Mouse (Mus musculus) heart, postnatal 0 days (tissue): ENCODE results near the gene Cdh26. TPM values are rescaled to one million over a fixed set of nuclear protein-coding genes. Genes with fewer than 3 reads are reported as not detected.
A peak's percentile ranks its signal among the peaks of the same experiment; 100 is the strongest.

Source experiments
- ATAC-seq: fragments of 200-750 bp; cut with Nextera tagmentation; 2 replicates; pipeline ENCODE4 v1.8.0; 2017; ENCODE audit warnings: low read depth, moderate number of reproducible peaks, moderate library complexity; ENCODE audit not compliant: insufficient read depth
- DNase-seq: peaks from one replicate; pipeline ENCODE4 v3.0.0-alpha.2; 2016; ENCODE audit warnings: low spot score
- H3K27ac ChIP-seq: fragments of 300-500 bp; sonication (generic); 2 replicates; pipeline ENCODE4 v1.5.1; 2014; ENCODE audit warnings: low read depth, mild to moderate bottlenecking
- H3K27me3 ChIP-seq: fragments of 300-500 bp; sonication (generic); 2 replicates; pipeline ENCODE4 v1.6.1; 2014; ENCODE audit warnings: low read length, mixed read lengths; ENCODE audit not compliant: control insufficient read depth, insufficient read depth
- H3K36me3 ChIP-seq: fragments of 300-500 bp; sonication (generic); replicated peaks from 2 replicates; pipeline ENCODE4 v1.6.1; 2014; ENCODE audit warnings: low read length, mixed read lengths; ENCODE audit not compliant: control insufficient read depth, insufficient read depth
- H3K4me1 ChIP-seq: fragments of 300-500 bp; sonication (generic); 2 replicates; pipeline ENCODE4 v1.6.1; 2014; ENCODE audit warnings: antibody characterized with exemption; ENCODE audit not compliant: control insufficient read depth, insufficient read depth
- H3K4me2 ChIP-seq: fragments of 300-500 bp; sonication (generic); 2 replicates; pipeline ENCODE4 v1.6.1; 2014; ENCODE audit warnings: low read depth, mild to moderate bottlenecking, low read length, moderate library complexity
- H3K4me3 ChIP-seq: fragments of 300-500 bp; sonication (generic); 2 replicates; pipeline ENCODE4 v1.5.1; 2014; ENCODE audit warnings: low read depth, low read length
- H3K9ac ChIP-seq: fragments of 300-500 bp; sonication (generic); replicated peaks from 2 replicates; pipeline ENCODE4 v1.6.1; 2014; ENCODE audit warnings: low read depth, low read length, mixed read lengths
- H3K9me3 ChIP-seq: fragments of 300-500 bp; sonication (generic); replicated peaks from 2 replicates; pipeline ENCODE4 v1.6.1; 2016; ENCODE audit warnings: low read length; ENCODE audit not compliant: control insufficient read depth
- CTCF ChIP-seq: IDR thresholded peaks from 2 replicates; pipeline ENCODE4 v1.5.1; 2016; ENCODE audit warnings: antibody characterized with exemption, control low read depth, low read depth
- EP300 ChIP-seq: IDR thresholded peaks from 2 replicates; pipeline ENCODE4 v1.6.1; 2016; ENCODE audit warnings: antibody characterized with exemption, low read depth
- WGBS: fragments of 180-500 bp; shearing (Covaris S2); extraction: QIAGEN DNeasy Blood & Tissue Kit; methylation state at CpG from one replicate; pipeline ENCODE4 v1.1.7; 2014; 5-methylcytosine and 5-hydroxymethylcytosine counted together
- polyA plus RNA-seq: library from polyadenylated mRNA; unstranded; fragments of >200 nt; fragmentation: Nextera tagmentation; extraction: Ambion mirVana; gene quantifications from 2 replicates; pipeline ENCODE4 v1.2.1, GENCODE M21; 2015
- total RNA-seq: library from RNA; depleted of rRNA; stranded (reverse); fragments of >200 nt; gene quantifications from 2 replicates; pipeline ENCODE4 v1.2.3, GENCODE M21; 2014; ENCODE audit warnings: low replicate concordance

Gene Cdh26
- total and polyA plus RNA-seq, 2 experiments from 2014 or later = 0.31 TPM

- Histone ChIP-seq H3K4me2 (no peak overlapping the region), H3K27ac (no peak overlapping the region), H3K4me1 (no peaks in the 10 kb centered on the region), H3K27me3 (no peaks in the 10 kb centered on the region), H3K36me3 (no peaks in the 10 kb centered on the region), H3K4me3 (no peak overlapping the region), H3K9ac (no peak overlapping the region), H3K9me3 (no peaks in the 10 kb centered on the region)
- ATAC-seq (no peak), DNase-seq (no peak)
- TF ChIP-seq CTCF (no peak), EP300 (no peak)
- WGBS = 53% methylated on average over 4 of the region's 4 CpGs
These were observed 82.7 kb downstream of the Cdh26 start for GRCm38 (mm10) chr2:178513043-178513442.

GRCm38 (mm10) chr2:178513636-178514071 lies 83.3 kb downstream of the Cdh26 start:
- 64% methylated on average over 16 of the region's 16 CpGs for WGBS
- Histone ChIP-seq H3K4me2 (no peak overlapping the region), H3K27me3 (no peaks in the 10 kb centered on the region), H3K9ac (no peak overlapping the region), H3K4me1 (no peaks in the 10 kb centered on the region), H3K27ac (no peak overlapping the region), H3K36me3 (no peaks in the 10 kb centered on the region), H3K4me3 (no peak overlapping the region), H3K9me3 (no peaks in the 10 kb centered on the region)
- DNase-seq = no peak
- ATAC-seq = no peak
- TF ChIP-seq EP300 (no peak), CTCF (no peak)

- H3K27me3 ChIP-seq = no peaks in the 10 kb centered on the region
- DNase-seq = no peak
- H3K4me2 ChIP-seq = no peak overlapping the region
- H3K27ac ChIP-seq = no peak overlapping the region
- no peaks in the 10 kb centered on the region for H3K36me3 ChIP-seq
- H3K9me3 ChIP-seq = no peaks in the 10 kb centered on the region
- no peak for ATAC-seq
- no peak overlapping the region for H3K4me3 ChIP-seq
- H3K9ac ChIP-seq = no peak overlapping the region
- no peak for TF ChIP-seq EP300
- 0 out of 2 replicates have a peak, but pooled peaks have one; percentile 7 for TF ChIP-seq CTCF
- H3K4me1 ChIP-seq = no peaks in the 10 kb centered on the region
- 68% methylated on average over 5 of the region's 5 CpGs for WGBS
These were observed 86.1 kb downstream of the Cdh26 start for GRCm38 (mm10) chr2:178516421-178516820.

GRCm38 (mm10) chr2:178516941-178517340 lies 86.6 kb downstream of the Cdh26 start:
- Histone ChIP-seq H3K36me3 (no peaks in the 10 kb centered on the region), H3K9me3 (no peaks in the 10 kb centered on the region), H3K9ac (no peak overlapping the region), H3K27ac (no peak overlapping the region), H3K27me3 (no peaks in the 10 kb centered on the region), H3K4me1 (no peaks in the 10 kb centered on the region), H3K4me3 (no peak overlapping the region), H3K4me2 (no peak overlapping the region)
- no peak for DNase-seq
- ATAC-seq = no peak
- no peak for TF ChIP-seq EP300
- TF ChIP-seq CTCF = no peak
- 59% methylated on average over 9 of the region's 9 CpGs for WGBS

DNA sequence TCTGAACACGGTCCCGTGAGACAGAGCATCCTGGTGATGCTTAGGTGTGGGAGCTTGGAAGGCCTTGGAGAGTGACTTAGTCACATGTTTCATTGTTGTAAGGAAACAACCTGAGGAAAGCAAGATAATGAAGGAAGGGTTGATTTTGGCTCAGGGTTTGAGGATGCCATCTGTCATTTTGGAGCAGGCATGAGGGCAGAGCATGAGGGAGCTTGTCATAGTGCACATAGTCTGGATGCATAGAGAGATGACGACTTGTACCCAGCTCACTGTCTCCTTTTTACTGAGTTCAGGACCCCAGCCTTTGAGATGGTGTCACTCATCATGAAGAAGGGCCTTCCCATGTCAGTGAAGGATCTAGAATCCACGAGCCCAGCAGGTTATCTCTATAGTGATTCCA lies 89.0 kb downstream of the Cdh26 start:
- H3K36me3 ChIP-seq = no peaks in the 10 kb centered on the region
- H3K4me2 ChIP-seq = no peak overlapping the region
- no peaks in the 10 kb centered on the region for H3K9me3 ChIP-seq
- TF ChIP-seq CTCF (no peak), EP300 (no peak)
- no peaks in the 10 kb centered on the region for H3K4me1 ChIP-seq
- no peak for ATAC-seq
- no peak overlapping the region for H3K27ac ChIP-seq
- H3K27me3 ChIP-seq = no peaks in the 10 kb centered on the region
- 77% methylated on average over 4 of the region's 4 CpGs for WGBS
- no peak for DNase-seq
- H3K4me3 ChIP-seq = no peak overlapping the region
- H3K9ac ChIP-seq = no peak overlapping the region

DNA sequence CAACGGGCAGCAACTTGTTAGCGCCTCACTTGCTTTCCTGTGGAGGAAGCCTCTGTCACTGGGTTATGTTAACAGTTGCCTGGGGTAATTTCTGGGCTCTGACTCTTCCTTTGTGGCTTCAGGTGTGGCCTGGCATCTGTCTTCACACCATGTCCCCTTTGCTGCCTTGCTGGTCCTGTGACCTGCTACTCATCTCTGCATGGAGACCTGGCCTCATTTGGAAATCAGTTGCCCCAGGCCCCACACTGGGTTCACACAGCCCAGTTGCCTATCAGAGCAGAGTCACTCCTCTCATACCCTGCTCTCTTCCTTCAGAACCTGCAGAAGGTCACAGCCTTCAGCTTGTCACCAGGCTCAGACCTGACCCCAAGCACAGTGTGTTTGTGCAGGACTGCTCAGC lies 89.9 kb downstream of the Cdh26 start:
- Histone ChIP-seq H3K4me1 (no peaks in the 10 kb centered on the region), H3K27ac (no peak overlapping the region), H3K36me3 (no peaks in the 10 kb centered on the region), H3K4me2 (no peak overlapping the region), H3K9ac (no peak overlapping the region), H3K27me3 (no peaks in the 10 kb centered on the region), H3K9me3 (no peaks in the 10 kb centered on the region), H3K4me3 (no peak overlapping the region)
- TF ChIP-seq CTCF = no peak
- TF ChIP-seq EP300 = no peak
- DNase-seq (no peak), ATAC-seq (no peak)
- 20% methylated on average over 2 of the region's 2 CpGs for WGBS
